Mouse (Mus musculus) ES-E14 (cell line): Measurements from ENCODE around the gene Apobec1.

ENCODE experiments used
- MAFK ChIP-seq: IDR thresholded peaks from 2 replicates; pipeline ENCODE4 v1.6.1; 2014; ENCODE audit warnings: mild to moderate bottlenecking, low read depth, low read length, inconsistent platforms; ENCODE audit not compliant: insufficient read depth
- ZC3H11A ChIP-seq: IDR thresholded peaks from 2 replicates; pipeline ENCODE4 v1.6.1; 2012; ENCODE audit warnings: low read depth, mild to moderate bottlenecking, inconsistent platforms, low read length, borderline replicate concordance

- no peak for TF ChIP-seq MAFK
- no peak for TF ChIP-seq ZC3H11A
Measured at GRCm38 (mm10) chr6:122609771-122610170, 7.5 kb upstream of the Apobec1 start, which contains the start of gene Gdf3.
